Comparison of ENCODE assay signal across 27 mouse cellular contexts in genomic region chr19:47652255-47652654, GRCm38 (mm10). TPM values are rescaled to one million over a fixed set of nuclear protein-coding genes. Genes with fewer than 3 reads are reported as not detected.
DNase-seq lines count a peak whose midpoint lies in the region.
"Had no signal": no experiment of that assay in that cellular context is flagged by ENCODE, and none has a peak within 500 bp of the region (broad histone marks: within the 10 kb centered on the region; RNA-seq: fewer than 3 reads in every experiment).

No protein-coding gene starts in this region.

- H3K27me3 ChIP-seq in limb, embryonic 10.5 days (ENCODE audit: low read depth, poor library complexity, severe bottlenecking), result no peaks in the 10 kb centered on the region
- H3K27me3 ChIP-seq: CH12.LX; forebrain, embryonic 15.5 days; heart, embryonic 13.5 days had no signal

- H3K9me3 ChIP-seq in limb, embryonic 10.5 days (replicated peaks), result no peaks in the 10 kb centered on the region
- H3K9me3 ChIP-seq: forebrain, embryonic 15.5 days; G1E; heart, embryonic 10.5 days; heart, embryonic 13.5 days had no signal

- H3K27ac ChIP-seq in limb, embryonic 10.5 days, result no peak overlapping the region
- H3K27ac ChIP-seq: forebrain, embryonic 15.5 days; heart, adult 2 months; heart, embryonic 10.5 days; heart, embryonic 13.5 days; hindbrain, embryonic 14.5 days; hindbrain, postnatal 0 days had no signal

- DNase-seq in heart, adult 11 months, result peak; percentile 87
- DNase-seq in heart, postnatal 14 days, result no peak
- peak; percentile 46 for DNase-seq in testis, postnatal 10 days (ENCODE audit: low spot score)
- DNase-seq in testis, postnatal 14 days (ENCODE audit: low spot score), result no peak
- DNase-seq in limb, embryonic 10.5 days (ENCODE audit: low spot score), result peak; percentile 25
- no peak for DNase-seq in embryo, embryonic 10 days (ENCODE audit: low spot score)
- DNase-seq: adrenal gland, postnatal 10 days; adrenal gland, postnatal 36 days; B cell, adult 2 months; cerebellum, adult 18-20 months; cerebellum, adult 9-10 months; cerebellum, postnatal 25 days; embryo, embryonic 11 days; gastrocnemius, postnatal 25 days; heart, adult 2 months had no signal

- H3K36me3 ChIP-seq in limb, embryonic 10.5 days, result peaks cover 11% of the 10 kb centered on the region
- H3K36me3 ChIP-seq: forebrain, embryonic 15.5 days had no signal

- H3K4me1 ChIP-seq in limb, embryonic 10.5 days, result peaks cover 12% of the 10 kb centered on the region
- H3K4me1 ChIP-seq: forebrain, embryonic 15.5 days had no signal

- H3K4me3 ChIP-seq in limb, embryonic 10.5 days, result no peak overlapping the region
- H3K4me3 ChIP-seq: forebrain, embryonic 15.5 days; heart, adult 2 months; heart, embryonic 10.5 days; heart, embryonic 13.5 days had no signal

- WGBS in limb, embryonic 10.5 days, result 72% methylated on average over 8 of the region's 8 CpGs

- intact Hi-C loops in heart, postnatal 14 days (cut with DNase I), result no loop called here

RNA-seq across cellular contexts. Expression of gene Col17a1, which starts 39.6 kb away (rescaled TPM):
- under 1 TPM; 0.10 to 0.14 TPM for total RNA-seq in heart, postnatal 14 days (2021)
- polyA plus RNA-seq in limb, embryonic 10.5 days (2016; fragmentation: Nextera tagmentation; extraction: Ambion mirVana), result 0.83 and 1.8 TPM in 2 replicates
- total RNA-seq: adrenal gland, adult 18-20 months; common myeloid progenitor, adult 5-6 weeks; heart, postnatal 25 days; hematopoietic stem cell, adult 5-6 weeks had no signal
- polyA plus RNA-seq: G1E; inflammation-experienced regulatory T-cells, adult 6 months had no signal

Comparison
In these comparisons a context has a peak if more than half of its experiments do, and no peak if none do; other contexts are left out.
1. DNase-seq: peak in heart, adult 11 months (single experiment), testis, postnatal 10 days (single experiment) and limb, embryonic 10.5 days (single experiment); none in heart, postnatal 14 days (0 of 2), testis, postnatal 14 days (single experiment) and embryo, embryonic 10 days (single experiment).